In genomic region chr1:159745311-159745710, GRCm38 (mm10) we compare ENCODE assay signal across 15 mouse cellular contexts.
"Had no signal": no experiment of that assay in that cellular context is flagged by ENCODE, and none has a peak within 500 bp of the region (broad histone marks: within the 10 kb centered on the region; RNA-seq: fewer than 3 reads in every experiment).

No protein-coding gene starts in this region.

- H3K4me3 ChIP-seq: limb, embryonic 12.5 days; midbrain, embryonic 10.5 days; neural tube, embryonic 13.5 days; stomach, embryonic 15.5 days had no signal

- H3K27me3 ChIP-seq: limb, embryonic 12.5 days; neural tube, embryonic 13.5 days; stomach, embryonic 15.5 days had no signal

- H3K9me3 ChIP-seq: limb, embryonic 12.5 days; midbrain, embryonic 10.5 days; neural tube, embryonic 13.5 days; stomach, embryonic 15.5 days had no signal

- H3K4me1 ChIP-seq: limb, embryonic 12.5 days; stomach, embryonic 15.5 days had no signal

- ATAC-seq: lung, postnatal 0 days had no signal

- H3K27ac ChIP-seq: limb, embryonic 12.5 days; liver, embryonic 14.5 days; midbrain, embryonic 10.5 days; neural tube, embryonic 13.5 days; stomach, embryonic 15.5 days had no signal

- H3K4me2 ChIP-seq: limb, embryonic 12.5 days; neural tube, embryonic 13.5 days; stomach, embryonic 15.5 days had no signal

- H3K36me3 ChIP-seq: limb, embryonic 12.5 days; midbrain, embryonic 10.5 days; neural tube, embryonic 13.5 days; stomach, embryonic 15.5 days had no signal

- DNase-seq: kidney, adult 18-20 months; layer of hippocampus, postnatal 36 days; lung, adult 18-20 months; lung, postnatal 4 days; midbrain, embryonic 14.5 days; retina, postnatal 1 day; right cerebral cortex, postnatal 4 days; thymus, adult 2 months; thymus, postnatal 25 days had no signal

- H3K9ac ChIP-seq: limb, embryonic 12.5 days; liver, embryonic 14.5 days; neural tube, embryonic 13.5 days; stomach, embryonic 15.5 days had no signal
